Mouse (Mus musculus) C2C12 (cell line): ENCODE data around the gene Stard13. TPM values are rescaled to one million over a fixed set of nuclear protein-coding genes. Genes with fewer than 3 reads are reported as not detected.

ENCODE experiments used
- H3K27me3 ChIP-seq: one replicate; pipeline ENCODE4 v1.6.1; 2011; ENCODE audit not compliant: control insufficient read depth, insufficient read depth, insufficient read length
- H3K36me3 ChIP-seq: one replicate; pipeline ENCODE4 v1.6.1; 2011; ENCODE audit not compliant: control insufficient read depth, insufficient read depth
- H3K4me3 ChIP-seq: one replicate; pipeline ENCODE4 v1.5.1; 2011; ENCODE audit warnings: mild to moderate bottlenecking, control low read depth; ENCODE audit not compliant: poor library complexity, insufficient read depth, severe bottlenecking
- H3K79me2 ChIP-seq: one replicate; pipeline ENCODE4 v1.6.1; 2011; ENCODE audit not compliant: control insufficient read depth, insufficient read depth
- H3K79me3 ChIP-seq: one replicate; pipeline ENCODE4 v1.6.1; 2011; ENCODE audit warnings: low read depth, control low read depth
- H3ac ChIP-seq: one replicate; pipeline ENCODE3; 2011; ENCODE audit warnings: low read depth; ENCODE audit not compliant: control insufficient read depth, insufficient read length
- CEBPB ChIP-seq: IDR thresholded peaks from one replicate; pipeline ENCODE4 v1.6.1; 2011; ENCODE audit warnings: low read depth, mild to moderate bottlenecking, control low read depth, moderate library complexity
- CTCF ChIP-seq: IDR thresholded peaks from one replicate; pipeline ENCODE4 v1.5.1; 2011; ENCODE audit not compliant: control insufficient read depth, insufficient read depth, insufficient read length
- FOSL1 ChIP-seq: IDR thresholded peaks from one replicate; pipeline ENCODE4 v1.8.0; 2011; ENCODE audit warnings: mild to moderate bottlenecking, low read length; ENCODE audit not compliant: poor library complexity, insufficient read depth, severe bottlenecking
- MAX ChIP-seq: IDR thresholded peaks from one replicate; pipeline ENCODE4 v1.6.1; 2011; ENCODE audit warnings: mild to moderate bottlenecking, control low read depth
- MYOD1 ChIP-seq: IDR thresholded peaks from one replicate; pipeline ENCODE4 v1.6.1; 2011; ENCODE audit warnings: low read depth; ENCODE audit not compliant: control insufficient read depth, insufficient read length
- MYOG ChIP-seq: IDR thresholded peaks from one replicate; pipeline ENCODE4 v1.6.1; 2011; ENCODE audit not compliant: control insufficient read depth, insufficient read length; ENCODE audit errors: extremely low read depth
- USF1 ChIP-seq: IDR thresholded peaks from one replicate; pipeline ENCODE4 v1.6.1; 2011; ENCODE audit warnings: low read depth, mild to moderate bottlenecking, control low read depth, moderate library complexity
- polyA plus RNA-seq: library from polyadenylated mRNA; unstranded; fragments of >200 nt; fragmentation: generic; extraction: Trizol; gene quantifications from one replicate; pipeline ENCODE4 v1.2.1, GENCODE M21; 2012; ENCODE audit warnings: missing spikeins

Gene Stard13
- polyA plus RNA-seq, 1 experiment, result 6.6 TPM

GRCm38 (mm10) chr5:151022939-151023338 lies 210.7 kb downstream of the Stard13 start:
- Histone ChIP-seq H3ac (no peak overlapping the region), H3K27me3 (no peaks in the 10 kb centered on the region), H3K4me3 (no peak overlapping the region), H3K36me3 (no peaks in the 10 kb centered on the region), H3K79me2 (no peaks in the 10 kb centered on the region), H3K79me3 (no peaks in the 10 kb centered on the region)
- TF ChIP-seq MAX (no peak), FOSL1 (no peak), USF1 (no peak), CEBPB (no peak), MYOD1 (no peak), CTCF (no peak), MYOG (no peak)

GRCm38 (mm10) chr5:151022026-151022425 lies 211.6 kb downstream of the Stard13 start:
- H3K27me3 ChIP-seq, result no peaks in the 10 kb centered on the region
- H3K79me3 ChIP-seq, result no peaks in the 10 kb centered on the region
- no peaks in the 10 kb centered on the region for H3K36me3 ChIP-seq
- H3K79me2 ChIP-seq, result no peaks in the 10 kb centered on the region
- no peak overlapping the region for H3K4me3 ChIP-seq
- H3ac ChIP-seq, result no peak overlapping the region
- no peak for TF ChIP-seq MYOG

- Histone ChIP-seq H3ac (no peak overlapping the region), H3K4me3 (no peak overlapping the region), H3K36me3 (no peaks in the 10 kb centered on the region), H3K27me3 (no peaks in the 10 kb centered on the region), H3K79me2 (no peaks in the 10 kb centered on the region), H3K79me3 (no peaks in the 10 kb centered on the region)
- TF ChIP-seq CTCF (no peak), MAX (no peak), CEBPB (no peak), FOSL1 (no peak), MYOG (no peak), USF1 (no peak), MYOD1 (no peak)
Observed at GRCm38 (mm10) chr5:151020831-151021230, 212.8 kb downstream of the Stard13 start.

DNA sequence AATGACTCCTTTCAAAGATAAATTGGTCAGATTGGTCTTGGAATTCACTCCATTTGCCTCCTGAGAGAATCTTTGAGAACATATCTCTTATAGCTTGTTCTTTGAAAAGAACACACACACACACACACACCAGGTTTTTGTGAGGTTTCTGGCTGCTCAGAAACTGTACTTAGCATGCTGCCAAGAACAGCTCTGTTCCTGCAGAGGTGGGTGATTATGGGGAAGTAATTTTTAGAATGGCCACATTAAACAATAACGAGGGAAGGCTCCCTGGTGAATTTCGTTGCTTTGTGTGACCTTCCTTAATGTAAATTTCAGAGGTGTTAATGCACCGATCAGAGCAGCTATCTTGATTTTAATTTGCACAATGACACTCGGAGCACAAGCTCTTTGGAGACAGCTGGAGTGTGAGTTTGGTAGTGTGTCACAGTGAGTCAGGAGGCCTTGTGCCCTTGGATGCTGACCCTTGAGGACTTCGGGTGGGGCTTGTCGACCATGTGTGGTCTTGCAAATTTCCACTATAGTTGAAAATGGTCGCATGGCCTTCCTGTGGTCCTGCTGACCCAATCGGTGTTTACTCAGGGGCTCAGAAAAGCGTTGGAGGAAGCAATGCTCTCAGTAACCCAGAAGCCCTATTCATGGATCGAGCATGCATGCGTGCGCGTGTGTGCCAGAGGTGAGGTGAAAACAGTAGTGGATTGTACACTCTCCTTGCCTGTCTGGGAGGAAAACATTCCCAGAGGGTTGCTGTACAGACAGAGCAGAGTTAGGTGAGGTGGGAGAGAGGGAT lies 213.4 kb downstream of the Stard13 start:
- Histone ChIP-seq H3ac (no peak overlapping the region), H3K36me3 (no peaks in the 10 kb centered on the region), H3K4me3 (no peak overlapping the region), H3K27me3 (no peaks in the 10 kb centered on the region), H3K79me3 (no peaks in the 10 kb centered on the region), H3K79me2 (no peaks in the 10 kb centered on the region)
- TF ChIP-seq CEBPB (no peak), MAX (no peak), MYOD1 (no peak), CTCF (no peak), MYOG (no peak), USF1 (no peak), FOSL1 (no peak)

- no peak overlapping the region for H3ac ChIP-seq
- no peaks in the 10 kb centered on the region for H3K36me3 ChIP-seq
- H3K79me2 ChIP-seq, result no peaks in the 10 kb centered on the region
- H3K4me3 ChIP-seq, result no peak overlapping the region
- TF ChIP-seq MYOD1, result no peak
- no peak for TF ChIP-seq MAX
- TF ChIP-seq MYOG, result no peak
- no peak for TF ChIP-seq FOSL1
- no peak for TF ChIP-seq USF1
- no peak for TF ChIP-seq CEBPB
- no peak for TF ChIP-seq CTCF
- H3K79me3 ChIP-seq, result no peaks in the 10 kb centered on the region
- no peaks in the 10 kb centered on the region for H3K27me3 ChIP-seq
Observed at GRCm38 (mm10) chr5:151018959-151019358, 214.7 kb downstream of the Stard13 start.

DNA sequence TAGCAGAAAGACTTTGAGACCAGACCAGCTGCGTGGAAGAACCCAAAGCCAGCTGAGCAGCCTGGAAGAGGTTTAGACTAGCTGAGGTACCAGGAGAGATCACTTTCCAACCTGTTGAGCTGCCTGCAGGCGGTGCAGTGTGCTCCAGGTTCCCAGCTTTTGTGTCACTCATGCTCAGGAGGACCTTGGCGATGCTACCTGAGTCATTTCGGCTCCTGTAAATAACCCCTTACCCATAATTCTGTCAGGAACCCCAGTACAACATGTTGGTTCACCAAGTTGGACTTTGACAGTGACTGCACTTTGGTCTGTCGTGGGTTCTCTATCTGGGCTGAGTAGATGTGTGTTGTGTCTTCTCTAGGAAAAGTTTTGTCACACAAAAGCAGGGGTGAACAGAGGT lies 215.2 kb downstream of the Stard13 start:
- Histone ChIP-seq H3ac (no peak overlapping the region), H3K79me2 (no peaks in the 10 kb centered on the region), H3K4me3 (no peak overlapping the region), H3K27me3 (no peaks in the 10 kb centered on the region), H3K79me3 (no peaks in the 10 kb centered on the region), H3K36me3 (no peaks in the 10 kb centered on the region)
- TF ChIP-seq FOSL1 (no peak), USF1 (no peak), MYOG (no peak), CTCF (no peak), MAX (no peak), CEBPB (no peak), MYOD1 (no peak)
